Mouse (Mus musculus): ENCODE data around the gene Foxe1.

Foxe1 gene

DNA sequence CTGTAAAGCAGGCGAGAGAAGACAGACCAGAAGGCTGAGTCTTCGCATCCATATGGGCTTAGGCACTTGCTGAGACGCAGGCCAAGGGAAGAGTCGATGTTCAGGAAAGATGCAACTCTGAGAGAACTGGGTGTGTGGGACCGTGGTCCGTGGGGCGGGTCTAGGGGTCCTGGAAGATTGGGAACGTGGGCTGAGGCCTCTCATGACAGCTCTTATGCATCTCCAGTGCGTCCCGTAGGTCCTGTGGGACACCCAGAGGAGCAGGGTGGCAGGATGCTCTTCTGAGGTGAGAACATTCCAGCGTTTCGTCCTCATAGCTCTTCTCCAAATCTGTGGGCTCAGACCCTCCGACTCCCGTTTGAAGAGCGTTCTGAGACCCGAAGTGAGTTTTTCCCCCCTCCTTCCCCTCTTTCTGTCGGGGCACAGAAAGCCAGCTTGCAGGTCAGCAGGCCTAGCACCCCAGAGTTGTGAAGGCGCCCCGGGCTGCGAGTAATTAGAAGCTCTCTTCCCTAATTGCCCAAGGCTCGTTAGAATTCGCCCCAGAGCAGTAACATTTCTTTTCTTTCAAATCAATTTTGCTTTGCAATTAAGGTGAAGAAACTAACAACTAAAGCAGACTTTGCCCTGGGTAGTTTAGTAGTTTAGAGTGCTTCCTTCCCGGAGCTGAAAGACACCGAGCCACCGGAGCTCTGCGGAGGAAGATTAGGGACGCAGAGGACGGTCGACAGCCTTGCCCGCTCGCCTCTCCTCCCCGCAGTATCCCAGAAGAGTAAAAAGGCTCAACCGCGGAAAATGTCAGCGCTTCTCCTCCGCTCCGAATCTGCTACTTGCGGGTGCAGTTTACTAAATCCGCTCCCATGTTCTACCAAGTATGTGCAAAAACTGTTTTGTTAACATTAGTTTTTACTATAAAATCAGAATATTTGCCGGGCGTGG is 4.4 kb downstream of the Foxe1 start:
- DNase-seq (ENCODE audit: low spot score in 2 of 2), result no peak

DNA sequence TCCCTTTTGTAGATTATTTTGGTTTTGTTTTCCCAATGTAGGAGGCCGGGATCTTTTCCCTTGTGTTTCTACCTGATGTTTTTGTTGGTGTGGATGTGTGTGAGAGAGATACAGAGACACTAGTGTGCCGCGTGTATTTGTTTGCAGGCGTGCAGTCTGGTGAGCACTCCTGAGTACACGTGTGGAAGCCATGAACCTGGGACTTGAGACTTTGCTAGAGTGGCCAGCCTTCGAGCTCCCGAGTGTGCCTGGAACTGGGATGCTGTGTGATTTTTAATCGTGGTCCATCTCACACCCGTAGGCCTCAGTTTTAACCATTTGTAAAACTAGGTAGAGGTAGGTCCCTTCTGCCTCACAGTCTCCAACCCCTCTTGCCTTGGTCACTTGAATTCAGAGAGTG is 5.5 kb downstream of the Foxe1 start:
- no peak for DNase-seq (ENCODE audit: low spot score in 2 of 2)

DNA sequence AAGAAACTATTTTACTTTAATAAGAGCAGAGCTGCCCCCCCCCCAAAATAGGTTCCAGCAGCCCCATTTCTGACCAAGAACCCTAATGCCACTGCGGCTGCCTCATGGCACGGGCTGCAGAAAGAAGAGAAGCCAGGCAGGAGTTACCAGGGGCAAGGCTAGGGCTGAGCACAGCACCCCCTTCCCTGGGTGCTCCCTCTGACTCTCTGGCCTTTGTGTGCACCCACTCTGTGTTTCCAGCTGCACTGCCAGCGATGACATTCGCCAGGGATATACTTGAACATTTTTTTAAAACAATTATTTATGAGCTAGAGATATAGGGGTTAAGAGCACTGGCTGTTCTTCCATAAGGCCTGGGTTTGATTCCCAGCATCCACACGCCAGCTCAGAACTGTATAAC is 6.1 kb downstream of the Foxe1 start:
- DNase-seq (ENCODE audit: low spot score in 2 of 2), result no peak

DNA sequence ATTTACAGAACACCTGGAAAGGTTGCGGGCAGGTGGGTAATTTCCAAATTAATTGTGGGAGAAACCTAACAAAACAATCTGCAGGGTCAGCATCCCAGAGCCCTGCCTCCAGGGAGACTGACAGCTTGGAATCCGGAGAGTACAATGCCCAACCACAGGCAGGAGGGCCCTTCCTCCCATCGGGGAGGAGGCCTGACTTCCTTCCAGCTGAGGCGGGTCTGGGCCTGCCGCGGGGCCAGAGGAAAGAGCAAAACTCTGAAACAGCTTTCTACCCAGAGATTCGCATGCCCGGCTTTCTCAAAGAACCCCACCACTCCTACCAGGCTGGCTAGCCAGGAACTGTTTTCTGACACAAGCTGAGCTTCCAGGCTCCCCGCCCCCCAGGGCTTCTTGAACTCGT is 9.6 kb downstream of the Foxe1 start:
- no peak for DNase-seq (ENCODE audit: low spot score in 2 of 2)

DNA sequence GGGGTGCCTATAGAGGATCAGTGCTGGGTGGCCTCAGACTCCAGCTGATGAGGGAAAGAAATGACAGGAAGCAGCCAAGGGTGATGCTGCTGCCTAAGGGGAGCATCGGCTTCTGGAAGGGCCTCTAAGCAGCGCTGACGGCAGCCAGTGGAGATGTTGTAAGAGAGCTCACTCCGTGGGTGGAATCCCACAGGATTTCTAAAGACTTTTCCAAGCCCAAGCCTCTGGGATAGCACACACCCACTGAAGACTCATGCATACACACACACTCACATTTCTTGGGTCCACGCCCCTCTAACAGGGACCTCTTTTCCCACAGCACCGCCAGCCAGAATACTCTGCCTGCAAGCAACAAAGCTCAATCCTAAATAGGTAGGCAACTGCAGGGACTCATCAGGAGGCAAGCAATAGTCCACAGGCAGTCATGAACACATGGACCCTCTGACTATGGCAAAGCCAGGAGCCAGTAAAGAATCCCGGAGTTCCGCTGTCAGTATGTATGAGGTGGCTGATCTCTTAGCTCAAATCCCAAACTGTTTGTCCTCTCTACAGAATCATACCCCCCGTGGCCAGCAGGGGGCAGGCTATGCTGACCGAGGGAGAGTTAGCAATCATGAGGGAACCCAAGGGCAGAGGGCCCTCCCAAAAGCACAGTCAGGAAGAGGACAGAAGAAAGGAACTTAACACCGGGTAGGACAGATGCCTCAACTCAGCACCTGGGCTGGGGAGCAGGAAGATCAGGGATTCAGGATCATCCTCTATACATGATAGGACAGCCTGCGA is 13.1 kb downstream of the Foxe1 start:
- DNase-seq (ENCODE audit: low spot score in 2 of 2), result peak; percentile 20 to 71

DNA sequence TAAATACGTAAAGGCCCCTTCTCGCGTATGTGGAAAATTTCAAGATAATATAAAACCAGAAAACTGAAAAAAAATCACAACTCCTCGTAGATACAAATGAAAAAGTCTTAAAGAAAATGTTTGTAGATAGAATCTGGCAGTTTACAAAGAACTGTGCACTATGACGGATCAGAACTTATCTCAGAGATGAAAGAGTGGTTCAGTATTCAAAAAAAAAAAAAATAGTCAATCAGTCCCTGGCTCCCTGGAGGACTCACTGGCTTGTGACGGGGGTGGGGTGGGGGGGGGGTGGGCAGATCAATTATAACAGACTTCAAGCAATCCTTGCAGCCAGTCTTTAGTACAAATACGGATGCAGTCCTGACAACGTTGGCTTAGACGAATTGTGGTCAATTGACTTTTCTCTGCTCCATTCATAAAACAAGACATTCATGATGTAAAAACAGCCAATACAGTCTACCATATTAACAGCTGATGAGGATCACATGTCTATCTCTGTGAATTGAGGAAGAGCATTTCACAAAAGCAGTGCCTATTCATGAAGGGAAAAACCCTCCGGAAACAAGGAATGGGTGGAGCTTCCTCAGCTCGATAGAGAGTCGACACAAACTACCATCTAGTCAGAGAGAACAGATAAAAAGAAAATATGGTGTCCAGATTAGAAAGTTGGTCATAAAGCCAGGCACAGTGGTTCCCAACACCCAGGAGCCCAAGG is 16.3 kb downstream of the Foxe1 start:
- DNase-seq (ENCODE audit: low spot score in 2 of 2), result no peak

DNA sequence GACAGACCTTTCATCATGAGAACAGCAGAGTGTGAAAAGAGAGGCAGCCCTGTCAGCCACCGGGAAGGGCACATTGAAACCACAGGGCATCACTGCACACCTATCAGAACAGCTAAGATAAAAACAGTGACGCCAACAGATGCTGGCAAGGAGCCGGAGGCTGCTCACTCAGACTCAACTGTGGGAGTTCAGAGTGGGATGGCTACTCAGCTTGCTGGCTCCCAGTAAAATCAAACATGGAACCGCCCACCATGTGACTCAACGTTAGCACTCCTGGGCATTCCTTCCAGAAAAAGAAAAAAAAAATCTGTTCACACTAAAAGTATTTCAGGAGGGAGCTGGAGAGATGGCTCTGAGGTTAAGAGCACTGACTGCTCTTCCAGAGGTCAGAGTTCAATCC is 17.8 kb downstream of the Foxe1 start:
- no peak for DNase-seq (ENCODE audit: low spot score in 2 of 2)

DNA sequence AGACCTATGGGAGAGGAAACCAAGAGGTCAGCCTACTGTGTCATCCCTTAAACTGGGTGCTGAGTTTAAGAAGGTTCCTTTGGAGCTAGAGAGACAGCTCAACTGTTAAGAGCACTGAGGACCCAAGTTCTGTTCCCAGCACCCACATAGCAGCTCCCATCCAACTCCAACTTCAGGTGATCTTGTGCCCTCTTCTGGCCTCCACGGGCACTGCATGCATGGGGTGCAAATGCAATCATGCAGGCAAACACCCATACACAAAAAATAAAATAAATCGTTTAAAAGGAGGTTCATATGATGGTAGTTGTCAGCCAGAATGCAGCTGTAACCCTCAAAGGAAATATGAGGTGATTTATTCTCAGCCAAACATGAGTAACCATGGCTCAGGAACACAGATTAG is 21.0 kb downstream of the Foxe1 start:
- DNase-seq (ENCODE audit: low spot score in 2 of 2), result no peak

DNA sequence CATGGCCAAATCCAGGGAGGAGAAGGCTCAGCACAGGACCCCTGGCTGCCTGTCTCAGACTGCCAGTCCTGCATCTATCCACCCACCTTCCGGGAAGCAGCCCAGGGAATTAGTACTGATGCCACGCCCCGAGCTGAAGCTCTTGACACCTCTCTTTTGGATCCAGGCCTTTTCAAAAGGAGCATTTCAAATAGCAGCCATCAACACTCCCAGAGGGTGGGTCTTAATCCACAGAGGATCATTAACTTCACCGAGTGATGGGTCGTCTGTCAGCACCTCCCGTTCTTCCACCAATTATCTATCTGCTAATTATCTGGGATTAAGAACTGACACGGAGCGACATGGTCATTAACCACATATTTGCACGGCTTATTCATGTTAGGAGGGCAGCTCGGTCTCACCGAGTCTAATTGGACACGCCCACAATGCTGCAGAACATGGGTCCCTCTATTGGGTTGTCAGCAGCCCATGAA is 24.1 kb downstream of the Foxe1 start:
- DNase-seq (ENCODE audit: low spot score in 2 of 2), result no peak

DNA sequence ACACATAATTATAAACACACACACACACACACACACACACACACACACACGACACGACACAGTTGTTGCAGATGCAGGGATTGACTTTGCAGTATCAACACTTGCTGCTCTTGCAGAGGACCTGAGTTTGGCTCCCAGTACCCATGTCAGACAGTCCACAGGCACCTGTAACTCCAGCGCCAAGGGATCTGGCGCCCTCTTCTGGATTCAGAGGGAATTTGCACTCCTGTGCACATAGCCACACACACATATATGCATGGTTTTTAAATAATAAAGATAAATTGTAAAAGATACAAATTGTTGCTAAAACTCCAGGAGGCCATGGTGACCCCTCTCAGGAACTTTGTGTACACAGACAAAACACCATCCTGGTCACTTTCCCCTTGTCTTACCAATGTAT is 25.7 kb downstream of the Foxe1 start:
- DNase-seq (ENCODE audit: low spot score in 2 of 2), result no peak

DNA sequence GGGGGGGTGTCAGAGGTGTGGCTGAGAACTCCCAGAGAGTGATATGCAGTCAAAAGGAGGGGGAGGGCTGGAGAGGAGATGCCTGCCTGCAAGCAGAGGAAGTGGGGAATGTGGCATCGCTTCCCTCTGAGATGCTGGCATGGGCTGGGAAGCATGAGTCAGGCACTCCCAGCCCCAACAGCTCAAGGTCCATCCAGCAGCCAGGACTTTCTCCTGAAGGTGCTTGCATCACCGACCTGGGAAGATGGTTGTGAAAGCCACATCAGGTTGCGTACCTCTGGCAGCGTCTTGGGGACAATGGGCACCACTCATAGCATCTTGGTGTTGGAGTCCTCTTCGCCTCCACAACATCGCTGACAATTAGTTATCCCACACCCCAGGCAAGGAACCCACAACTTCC is 27.0 kb downstream of the Foxe1 start:
- DNase-seq (ENCODE audit: low spot score in 2 of 2), result no peak

DNA sequence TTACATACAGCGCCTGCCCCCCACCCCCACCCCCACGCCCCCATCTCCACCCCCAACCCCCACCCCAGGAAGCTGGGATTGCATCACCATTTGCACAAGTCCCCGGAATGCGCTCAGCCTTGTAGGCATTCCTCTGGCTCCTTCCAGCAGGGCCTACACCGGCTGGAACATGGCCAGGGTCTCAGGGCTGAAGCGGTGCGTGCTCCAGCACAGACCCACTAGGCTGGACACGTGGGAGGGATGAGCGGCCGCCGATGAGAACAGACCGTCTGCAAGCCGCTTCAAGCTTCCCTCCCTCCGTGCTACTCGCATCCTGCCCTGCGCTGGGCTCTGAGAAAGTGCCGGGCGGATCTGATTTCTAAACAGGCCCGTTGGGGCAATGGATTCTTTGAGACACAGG is 27.6 kb downstream of the Foxe1 start:
- no peak for DNase-seq (ENCODE audit: low spot score in 2 of 2)

DNA sequence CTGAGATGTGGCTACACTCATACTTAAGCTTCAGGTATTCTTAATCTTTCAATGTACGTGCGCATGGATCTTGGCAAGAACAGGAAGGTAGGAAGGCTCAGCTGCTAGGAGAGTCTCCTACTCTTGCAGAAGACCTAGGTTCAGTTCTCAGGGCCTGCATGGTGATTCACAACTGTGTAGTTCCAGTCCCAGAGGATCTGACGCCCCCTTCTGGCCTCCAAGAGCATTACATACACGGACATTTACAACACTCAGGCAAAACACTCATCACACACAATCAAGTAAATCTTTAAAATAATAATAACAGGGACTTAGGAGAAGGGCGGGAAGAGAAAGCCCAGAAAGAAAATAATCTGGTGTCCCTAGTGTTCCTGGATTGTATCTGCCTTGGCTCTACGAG is 31.0 kb downstream of the Foxe1 start:
- peak in 1 of 2 experiments; percentile 39 for DNase-seq (ENCODE audit: low spot score in 2 of 2)

DNA sequence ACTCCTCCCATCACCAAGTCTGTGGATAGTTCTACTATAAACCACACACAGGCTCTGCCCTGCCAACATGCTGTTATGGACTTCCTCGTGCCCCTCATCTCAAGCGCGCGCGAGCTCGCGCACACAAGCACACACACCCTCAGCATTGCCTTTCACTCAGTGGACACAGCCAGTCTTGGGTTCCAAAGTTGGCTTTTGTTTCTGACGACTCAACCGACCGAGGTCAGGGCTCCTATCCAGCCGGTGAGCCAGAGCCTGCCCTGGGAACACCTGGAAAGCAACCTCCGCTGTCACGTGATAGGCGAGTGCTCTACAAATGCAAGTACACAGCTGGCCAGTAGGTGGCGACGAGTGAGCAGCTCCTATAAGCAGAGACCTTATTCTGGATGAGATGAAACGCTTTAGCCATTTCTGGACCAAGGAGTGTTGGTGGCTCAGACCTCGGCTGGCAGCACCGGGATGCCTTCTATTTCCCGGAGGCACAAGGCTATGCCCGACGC is 31.5 kb downstream of the Foxe1 start:
- peak; percentile 47 to 75 for DNase-seq (ENCODE audit: low spot score in 2 of 2)

DNA sequence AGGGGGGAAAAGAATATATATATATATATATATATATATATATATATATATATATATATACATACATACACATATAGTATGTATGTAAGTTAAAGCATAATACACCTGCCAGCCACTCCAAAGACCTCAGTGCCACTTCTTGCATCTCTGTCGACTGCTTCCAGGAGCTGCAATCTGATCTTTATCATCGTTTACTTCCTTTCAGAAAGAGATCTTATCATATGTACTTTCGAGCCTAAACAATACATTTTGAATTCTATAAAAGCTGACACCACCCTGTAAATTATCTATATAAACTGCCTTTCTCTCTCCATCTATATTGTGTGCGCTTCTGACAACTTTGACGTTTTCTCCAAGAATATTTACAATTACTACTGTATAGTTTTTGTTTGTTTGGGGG is 45.1 kb downstream of the Foxe1 start:
- no peak for DNase-seq (ENCODE audit: low spot score in 2 of 2)

DNA sequence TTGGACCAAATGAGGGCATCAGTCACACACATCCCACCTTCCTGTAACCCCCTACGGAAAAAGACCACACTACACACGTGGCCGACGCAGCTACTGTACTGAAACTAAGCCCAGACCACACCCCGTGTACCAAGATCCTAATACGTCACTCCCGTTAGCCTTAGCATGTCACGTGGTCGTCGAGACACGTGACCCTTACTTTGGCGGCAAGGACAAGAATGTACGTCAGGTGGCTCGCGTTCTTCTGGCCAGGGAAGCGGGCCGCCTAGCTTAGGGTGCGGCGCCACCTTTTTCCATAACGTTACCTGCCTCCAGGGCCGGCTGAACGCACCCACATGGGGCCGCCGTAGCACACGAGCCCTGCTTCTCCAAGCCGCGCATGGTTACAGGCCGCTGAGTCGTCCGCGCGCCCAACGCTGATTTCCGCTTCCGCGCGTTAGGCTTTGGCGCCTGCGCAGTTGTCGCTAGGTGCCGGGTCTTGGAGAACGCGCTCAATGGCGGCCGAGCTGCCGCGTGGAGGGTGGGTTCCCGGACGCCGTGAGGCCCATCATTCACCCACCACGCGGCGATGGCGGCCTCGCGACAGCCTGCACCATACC is 45.7 kb downstream of the Foxe1 start, which contains the start of gene Trmo:
TSS of gene Trmo (minus strand) at position 425 of the 599 bp plus-strand sequence.
- DNase-seq (ENCODE audit: low spot score in 2 of 2), result peak; percentile 92 to 95

DNA sequence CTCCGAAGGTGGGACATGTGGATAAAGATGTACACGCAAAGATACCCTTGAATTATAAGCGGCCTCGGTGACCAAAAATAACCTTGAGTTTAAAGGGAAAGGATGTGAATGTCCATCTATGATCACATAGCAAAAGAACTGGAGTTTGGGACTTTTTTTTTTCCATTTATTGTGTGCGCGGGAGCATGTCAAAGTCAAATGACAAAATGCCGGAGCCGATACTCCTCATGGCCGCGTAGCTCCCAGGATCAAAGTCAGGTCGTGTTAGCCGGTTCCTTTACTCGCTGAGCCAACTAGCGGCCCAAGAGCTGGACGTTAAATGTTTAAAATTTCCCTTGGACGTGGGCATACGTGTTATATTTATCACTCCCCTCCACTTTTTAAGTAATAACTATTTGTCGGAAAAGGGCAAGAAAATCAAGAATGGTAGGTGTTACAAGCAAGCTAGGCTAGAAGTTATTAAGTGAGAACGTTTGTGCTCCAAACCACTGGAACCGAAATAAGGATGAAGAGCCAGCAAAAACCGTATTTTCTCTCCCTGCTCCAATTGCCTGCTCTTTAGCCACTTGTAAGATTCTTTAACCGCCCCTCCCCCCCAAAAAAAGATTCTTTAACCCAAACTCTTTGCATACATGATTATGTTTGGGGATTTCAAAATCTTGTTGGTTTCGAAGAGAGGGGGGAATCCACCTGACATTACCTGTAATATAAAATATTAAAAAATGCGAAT is 46.4 kb downstream of the Foxe1 start:
- peak; percentile 15 to 35 for DNase-seq (ENCODE audit: low spot score in 2 of 2)

DNA sequence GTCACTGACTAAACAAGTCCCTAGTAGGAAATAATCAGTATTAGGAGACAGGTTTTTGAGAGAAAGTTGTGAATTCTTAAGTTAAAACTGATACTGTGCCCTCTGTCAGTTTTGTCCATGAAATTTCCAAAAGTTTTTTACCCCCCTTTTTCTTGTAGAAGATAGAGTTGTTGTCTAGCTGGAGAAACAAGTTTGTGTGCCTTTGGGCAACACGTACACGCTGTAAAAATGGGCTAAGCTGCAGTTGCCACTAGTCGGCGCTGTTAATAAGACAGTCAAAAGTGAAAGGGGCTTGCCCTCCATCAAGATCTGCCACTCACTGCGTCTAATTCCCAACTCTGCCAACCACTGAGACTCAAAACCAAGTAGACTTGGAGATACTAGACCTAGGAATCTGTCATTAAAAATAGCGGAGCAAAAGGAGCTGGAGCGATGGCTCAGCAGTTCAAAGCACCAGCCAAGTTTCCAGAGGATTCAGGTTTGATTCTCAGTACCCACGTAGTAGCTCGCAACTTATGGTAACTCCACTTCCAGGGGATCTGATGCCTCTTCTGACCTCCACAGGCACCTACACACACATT is 47.1 kb downstream of the Foxe1 start:
- DNase-seq (ENCODE audit: low spot score in 2 of 2), result peak; percentile 84 to 91

DNA sequence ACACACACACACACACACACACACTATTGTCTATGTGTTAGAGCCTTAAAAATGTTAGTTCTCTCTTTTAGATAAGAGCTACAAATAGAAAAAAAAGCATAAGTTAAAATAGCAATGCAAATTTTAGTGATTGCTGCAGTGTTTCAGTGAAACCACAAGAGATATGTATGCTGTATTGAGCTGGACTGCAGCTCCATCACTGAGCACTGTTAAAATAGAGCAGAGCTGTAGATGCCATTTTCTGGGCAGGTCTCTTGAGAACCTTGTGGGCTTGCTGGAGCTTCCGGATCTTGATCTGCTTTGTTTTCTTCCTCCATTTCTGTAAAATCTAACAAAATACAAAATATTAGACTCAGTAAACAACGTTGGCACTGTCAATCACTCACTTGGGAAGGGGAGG is 51.0 kb downstream of the Foxe1 start:
- DNase-seq (ENCODE audit: low spot score in 2 of 2), result no peak

DNA sequence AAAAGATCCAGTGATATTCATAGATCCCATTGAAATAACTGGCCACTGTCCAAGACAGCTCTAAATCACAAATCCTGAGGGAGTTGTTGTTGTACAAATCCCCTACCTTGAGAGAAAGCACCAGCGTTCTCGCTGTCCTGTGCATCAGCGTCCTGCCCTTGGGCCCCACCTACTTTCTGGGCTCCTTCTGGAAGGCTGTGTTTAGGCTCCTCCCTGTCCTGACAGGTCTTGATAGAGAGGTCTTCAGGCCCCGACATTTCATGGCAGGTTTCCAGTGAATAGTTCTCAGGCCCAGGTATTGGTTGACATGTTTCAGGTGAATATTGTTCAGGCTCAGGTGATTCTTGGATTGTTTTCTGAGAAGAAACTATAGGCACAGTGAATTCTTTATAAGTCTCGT is 52.3 kb downstream of the Foxe1 start:
- DNase-seq (ENCODE audit: low spot score in 2 of 2), result no peak
